Mouse (Mus musculus) heart, postnatal 36 days (tissue): ENCODE measurements around the gene Arhgap8. TPM values are rescaled to one million over a fixed set of nuclear protein-coding genes. Genes with fewer than 3 reads are reported as not detected.

Experiments
- DNase-seq, 2 experiments: peaks; one replicate each; pipeline ENCODE4 v3.0.0; 2021 to 2022
- intact Hi-C: fragments of 180-260 bp; cut with DNase I; formaldehyde crosslinking; loops from one replicate; pipeline ENCODE4 v1.15.1; 2025
- total RNA-seq, 2 experiments: library from RNA; stranded (reverse); gene quantifications; 2 replicates each; pipeline ENCODE4 v1.2.3; 2021

Arhgap8 gene
- total RNA-seq = under 1 TPM; 0.60 to 0.92 TPM

- DNase-seq = peak; percentile 35 to 44
- intact Hi-C loops = loop anchor here (10.0 kb wide), 1 partner anchor 485 kb away; the partner anchor contains the start of gene Parvb
Observed at GRCm38 (mm10) chr15:84719791-84720190, at the start of gene Arhgap8. Gene Arhgap8, plus strand, starts transcription at chr15:84720052.

- intact Hi-C loops = loop anchor here (1.0 to 5.0 kb wide), 4 partner anchors 30 to 222 kb away; no protein-coding TSS in a partner anchor
- no peak for DNase-seq
Observed at GRCm38 (mm10) chr15:84670657-84671055, 49.2 kb upstream of the Arhgap8 start.

- DNase-seq = peak; percentile 58 to 73
- intact Hi-C loops = loop anchor here (1.0 to 5.0 kb wide), 4 partner anchors 29 to 221 kb away; no protein-coding TSS in a partner anchor
Observed at GRCm38 (mm10) chr15:84671401-84672307, 48.2 kb upstream of the Arhgap8 start.

GRCm38 (mm10) chr15:84672308-84672615 lies 47.6 kb upstream of the Arhgap8 start:
- no peak for DNase-seq
- intact Hi-C loops = loop anchor here (5.0 kb wide), 3 partner anchors 70 to 220 kb away; no protein-coding TSS in a partner anchor

- intact Hi-C loops = loop anchor here (5.0 kb wide), 3 partner anchors 70 to 220 kb away; no protein-coding TSS in a partner anchor
- no peak for DNase-seq
Observed at GRCm38 (mm10) chr15:84672616-84673015, 47.2 kb upstream of the Arhgap8 start.

- no peak for DNase-seq
- intact Hi-C loops = loop anchor here (5.0 kb wide), 3 partner anchors 68 to 218 kb away; no protein-coding TSS in a partner anchor
Observed at GRCm38 (mm10) chr15:84674329-84675067, 45.4 kb upstream of the Arhgap8 start.

GRCm38 (mm10) chr15:84675317-84675716 lies 44.5 kb upstream of the Arhgap8 start:
- intact Hi-C loops = no loop called here
- DNase-seq = no peak

- intact Hi-C loops = no loop called here
- no peak for DNase-seq
Observed at GRCm38 (mm10) chr15:84677943-84678342, 41.9 kb upstream of the Arhgap8 start.

- intact Hi-C loops = no loop called here
- no peak for DNase-seq
Observed at GRCm38 (mm10) chr15:84679090-84679489, 40.8 kb upstream of the Arhgap8 start.

- intact Hi-C loops = loop anchor here (2.0 kb wide), 1 partner anchor 19 kb away; no protein-coding TSS in a partner anchor
- no peak for DNase-seq
Observed at GRCm38 (mm10) chr15:84679794-84680193, 40.1 kb upstream of the Arhgap8 start.

- peak; percentile 96 to 97 for DNase-seq
- intact Hi-C loops = loop anchor here (2.0 kb wide), 1 partner anchor 18 kb away; no protein-coding TSS in a partner anchor
Observed at GRCm38 (mm10) chr15:84680545-84681454, 39.1 kb upstream of the Arhgap8 start.

- DNase-seq = peak; percentile 51 to 64
- intact Hi-C loops = loop anchor here (2.0 kb wide), 1 partner anchor 17 kb away; no protein-coding TSS in a partner anchor
Observed at GRCm38 (mm10) chr15:84681455-84682193, 38.2 kb upstream of the Arhgap8 start.

- no peak for DNase-seq
- intact Hi-C loops = no loop called here
Observed at GRCm38 (mm10) chr15:84682206-84682605, 37.6 kb upstream of the Arhgap8 start.

GRCm38 (mm10) chr15:84682821-84683220 lies 37.0 kb upstream of the Arhgap8 start:
- intact Hi-C loops = no loop called here
- DNase-seq = no peak

GRCm38 (mm10) chr15:84684520-84684919 lies 35.3 kb upstream of the Arhgap8 start:
- intact Hi-C loops = no loop called here
- no peak for DNase-seq

- peak in 1 of 2 experiments; percentile 37 for DNase-seq
- intact Hi-C loops = no loop called here
Observed at GRCm38 (mm10) chr15:84685417-84685816, 34.4 kb upstream of the Arhgap8 start.

- DNase-seq = no peak
- intact Hi-C loops = no loop called here
Observed at GRCm38 (mm10) chr15:84687904-84688303, 31.9 kb upstream of the Arhgap8 start.

- intact Hi-C loops = no loop called here
- DNase-seq = no peak
Observed at GRCm38 (mm10) chr15:84689356-84689755, 30.5 kb upstream of the Arhgap8 start.

GRCm38 (mm10) chr15:84691513-84691912 lies 28.3 kb upstream of the Arhgap8 start:
- DNase-seq = no peak
- intact Hi-C loops = no loop called here
